Mouse (Mus musculus) spleen, adult 12 weeks (tissue): ENCODE data around the gene Enpp1.

Experiments
- DNase-seq: peaks from one replicate; pipeline ENCODE4 v3.0.0; 2022; ENCODE audit warnings: low spot score

Enpp1 gene

DNA sequence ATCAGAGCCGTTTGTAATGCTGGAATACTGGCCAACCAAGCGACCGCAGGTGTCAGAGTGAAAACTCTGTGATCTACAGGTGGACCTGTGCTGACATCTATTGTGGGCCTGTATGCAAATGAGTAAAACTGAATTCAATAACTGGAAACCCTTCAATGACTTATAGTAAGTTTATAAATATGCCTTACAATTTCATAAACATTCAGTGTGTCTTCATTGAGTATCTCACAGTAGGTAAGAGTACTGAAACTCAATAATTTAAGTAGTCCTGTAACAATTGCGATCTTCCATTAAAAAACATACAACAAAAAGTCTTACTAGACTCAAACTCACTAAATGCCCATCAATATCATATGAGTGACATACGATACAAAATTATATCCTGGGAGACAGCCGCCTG, 1.6 kb downstream of the Enpp1 start:
- DNase-seq, result no peak

DNA sequence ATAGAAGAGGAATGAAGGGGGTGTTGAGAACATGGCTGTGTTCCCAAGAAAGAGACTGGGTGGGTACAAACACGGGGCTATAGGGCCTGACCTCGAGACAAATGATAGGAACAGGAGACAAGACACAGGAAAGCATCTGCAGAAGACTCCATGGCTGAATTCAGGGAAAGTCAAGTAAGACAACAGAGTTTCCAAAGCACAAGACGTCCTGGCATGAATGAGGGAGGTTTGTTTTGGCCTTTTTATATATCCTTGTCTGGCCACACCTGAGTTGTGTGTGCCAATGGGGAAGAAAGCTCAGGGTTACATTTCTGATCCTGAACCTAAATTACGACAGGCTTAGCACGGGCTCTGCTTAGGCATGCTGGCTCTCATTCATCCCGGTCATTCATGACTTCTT, 4.2 kb downstream of the Enpp1 start:
- no peak for DNase-seq

DNA sequence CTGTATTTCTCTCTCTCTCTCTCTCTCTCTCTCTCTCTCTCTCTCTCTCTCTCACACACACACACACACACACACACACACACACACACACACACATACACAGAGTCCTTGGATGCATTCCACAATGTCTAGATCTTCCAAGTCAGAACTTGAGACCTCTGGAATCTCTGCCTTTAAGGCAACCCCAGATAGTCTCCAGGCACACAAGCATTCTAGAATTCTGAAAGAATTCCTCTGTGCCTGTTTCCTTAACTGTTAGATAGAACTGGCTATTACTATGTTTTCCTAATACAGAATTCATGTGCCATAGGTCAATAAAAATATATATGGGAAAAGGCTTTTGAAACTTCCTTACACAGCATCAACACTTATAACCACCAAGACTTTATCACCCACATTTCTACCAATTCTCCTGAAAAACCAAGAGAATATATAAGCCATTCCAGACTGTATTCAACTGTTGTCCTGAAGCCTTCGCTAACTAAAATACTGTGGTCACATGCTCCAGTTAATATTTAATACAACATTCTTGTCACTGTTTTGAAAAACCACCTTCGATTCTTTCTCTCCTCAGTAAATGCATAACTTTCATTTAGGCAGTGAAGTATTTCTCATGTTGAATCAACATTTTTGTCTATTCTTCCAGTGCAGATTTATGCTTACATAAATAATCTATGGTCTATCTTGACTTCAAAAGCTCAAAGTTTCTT, 5.4 kb downstream of the Enpp1 start:
- DNase-seq, result no peak

DNA sequence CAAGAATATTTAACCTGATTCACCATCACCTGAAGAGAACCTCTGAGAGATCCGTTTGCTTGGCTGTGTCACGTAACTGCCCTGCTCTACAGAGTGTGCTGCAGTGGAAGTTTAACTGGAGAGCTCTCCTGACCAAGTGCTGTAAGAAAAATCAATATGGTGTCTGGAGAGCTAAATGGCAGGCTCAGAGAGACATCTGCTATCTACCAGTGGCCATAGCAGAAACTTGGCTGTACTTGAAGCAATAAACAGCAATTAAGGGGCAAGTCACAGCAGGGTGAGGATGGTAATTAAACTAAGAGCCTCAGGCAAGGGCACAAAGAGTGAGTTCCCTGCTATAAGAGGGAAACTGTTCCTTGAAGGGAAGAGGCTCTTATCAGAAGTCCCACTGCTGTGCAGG, 9.3 kb downstream of the Enpp1 start:
- DNase-seq, result no peak

DNA sequence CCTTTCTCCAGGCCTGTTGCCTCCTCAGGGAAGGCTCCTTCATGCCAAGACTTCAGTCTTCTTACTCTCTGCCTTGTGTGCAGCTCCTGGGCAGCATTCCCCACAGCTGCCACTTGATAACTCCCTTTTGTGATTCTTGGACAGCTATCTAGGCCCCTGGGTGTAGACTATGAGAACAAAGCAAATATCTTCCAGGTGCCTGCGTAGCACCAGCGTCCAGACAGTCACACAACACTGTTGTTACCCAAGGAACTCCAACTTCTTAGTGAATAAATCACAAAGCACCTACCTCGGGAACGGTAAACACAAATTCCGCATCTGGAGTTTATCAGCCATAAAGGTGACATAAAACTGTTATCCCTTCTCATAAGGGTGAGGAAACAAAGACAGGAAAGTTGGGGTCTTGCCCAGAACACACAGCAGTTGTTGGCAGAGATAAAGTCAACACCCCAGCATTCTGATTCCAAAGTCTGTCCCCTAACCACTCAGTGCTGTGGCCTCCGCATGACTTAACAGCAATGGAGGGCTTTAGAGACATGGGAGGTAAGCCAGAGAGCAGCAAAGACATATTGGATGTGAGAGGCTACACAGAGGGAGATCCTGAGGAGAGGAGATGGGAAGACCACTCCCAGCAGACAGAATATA, 13.7 kb downstream of the Enpp1 start:
- DNase-seq, result no peak

DNA sequence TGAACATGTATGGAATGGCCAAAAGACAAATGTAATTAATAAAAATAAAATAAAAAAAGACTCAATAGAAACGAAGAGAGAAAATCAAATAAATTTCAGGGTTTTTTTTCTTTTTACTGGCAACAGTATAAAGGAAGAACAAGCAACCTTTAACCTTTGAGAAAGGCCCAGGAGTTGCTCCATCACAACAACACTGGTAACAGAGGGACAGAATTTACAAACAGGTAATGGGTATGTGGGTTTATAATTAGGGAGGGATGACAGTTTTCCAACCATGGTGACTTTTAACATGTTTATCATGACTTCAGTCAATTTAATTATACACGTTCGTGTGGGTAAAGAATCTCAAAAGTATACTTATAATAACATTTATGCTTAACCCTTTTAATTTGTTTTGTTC, 15.2 kb downstream of the Enpp1 start:
- DNase-seq, result no peak

DNA sequence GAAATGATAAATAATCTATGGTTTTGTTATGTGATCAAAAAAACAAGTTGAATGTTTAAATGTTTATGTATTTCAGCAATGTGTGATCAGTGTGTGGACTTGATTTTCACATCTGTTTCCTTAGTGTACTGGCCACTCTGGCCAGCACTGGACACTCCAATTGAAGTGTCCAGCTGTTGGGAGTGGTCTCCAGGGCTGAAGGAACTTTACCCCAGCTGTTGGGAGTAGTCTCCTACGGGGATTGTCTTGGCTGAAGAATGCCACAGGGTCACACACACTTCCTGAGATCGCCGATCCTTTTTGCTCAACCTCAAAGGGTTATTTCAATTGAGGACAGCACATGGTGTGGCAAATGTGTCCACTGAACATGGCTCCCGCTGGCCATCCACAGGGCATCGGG, 16.2 kb downstream of the Enpp1 start:
- DNase-seq, result no peak

DNA sequence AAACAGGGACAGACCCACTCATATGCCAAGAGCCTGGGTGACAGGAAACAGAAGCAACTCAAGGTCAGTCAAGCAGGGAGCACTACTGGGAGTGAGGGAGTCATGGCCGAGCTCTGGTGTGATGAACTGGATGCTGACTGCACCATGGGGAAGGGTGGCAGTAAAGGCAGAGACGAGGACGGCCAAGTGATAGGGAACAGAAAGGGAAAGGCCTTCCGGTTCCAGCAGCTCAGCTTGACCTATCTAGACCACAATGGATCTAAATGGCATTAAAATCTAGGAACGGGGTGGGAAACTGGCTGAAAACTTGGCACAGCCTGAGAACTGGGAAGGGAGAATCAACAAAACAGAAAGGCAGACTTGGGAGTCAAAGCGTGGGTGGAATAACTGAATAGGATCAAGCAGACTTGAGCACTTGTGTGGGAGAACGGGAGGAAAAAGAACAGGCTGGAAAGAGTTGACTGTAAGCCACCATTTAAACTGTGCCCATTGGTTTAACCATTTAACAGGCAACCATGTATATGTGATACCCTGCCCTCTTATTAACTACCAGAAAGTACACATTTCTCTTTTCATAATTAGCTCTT, 29.3 kb downstream of the Enpp1 start:
- no peak for DNase-seq

DNA sequence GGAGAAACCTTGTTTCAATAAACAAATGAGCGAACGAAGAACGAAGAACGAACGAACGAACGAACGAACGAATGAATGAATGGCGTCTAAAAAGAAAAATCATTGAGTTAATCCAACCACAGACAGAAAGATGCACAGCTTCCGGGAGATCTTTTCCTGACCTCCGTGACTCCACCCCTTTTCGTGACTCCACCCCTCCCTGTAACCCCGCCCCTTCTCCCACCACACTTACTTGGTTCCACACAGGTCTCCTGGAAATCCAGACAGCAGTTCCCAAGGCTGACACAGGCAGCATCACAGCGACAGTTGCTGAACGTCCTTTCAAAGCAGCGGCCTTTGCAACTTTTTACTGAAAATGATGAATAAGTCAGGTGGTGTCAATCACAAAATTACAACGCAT, 34.3 kb downstream of the Enpp1 start:
- DNase-seq, result no peak

DNA sequence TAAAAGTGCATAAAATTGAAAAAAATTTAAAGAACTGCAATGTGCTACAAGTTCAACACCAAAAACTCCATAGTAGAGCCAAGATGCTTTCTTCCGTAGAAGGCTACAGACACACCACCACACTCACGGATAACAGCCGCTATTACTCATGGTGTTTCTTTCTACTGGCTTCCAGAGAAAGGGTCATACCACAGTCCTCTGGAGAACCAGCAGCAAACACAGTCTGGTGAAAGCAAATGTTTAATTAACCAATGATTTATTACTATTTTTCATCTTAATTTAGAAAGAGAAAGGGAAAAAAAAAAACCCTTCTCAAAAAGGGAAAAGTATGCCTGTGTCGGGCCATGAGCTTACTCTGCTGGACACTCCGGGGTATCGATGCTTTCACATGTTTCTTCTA, 37.7 kb downstream of the Enpp1 start:
- no peak for DNase-seq

DNA sequence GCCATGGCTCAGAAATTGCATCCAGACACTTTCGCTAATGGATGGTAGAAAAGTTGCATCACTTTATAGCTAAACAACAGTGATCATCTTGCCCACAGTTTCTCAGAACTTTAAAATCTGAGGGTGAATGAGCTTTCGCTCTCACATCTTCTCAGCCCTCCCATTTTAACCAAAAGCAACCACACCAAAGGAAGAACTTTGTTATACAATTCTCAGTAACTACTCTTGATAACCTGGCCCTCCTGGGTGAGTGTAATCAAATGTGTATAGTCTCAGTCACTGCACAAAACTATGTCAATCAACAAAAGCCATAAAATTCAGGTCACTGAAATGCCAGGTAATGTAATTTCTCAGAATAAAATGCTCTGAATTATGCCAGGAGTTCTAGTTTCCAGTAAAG, 39.0 kb downstream of the Enpp1 start:
- no peak for DNase-seq

DNA sequence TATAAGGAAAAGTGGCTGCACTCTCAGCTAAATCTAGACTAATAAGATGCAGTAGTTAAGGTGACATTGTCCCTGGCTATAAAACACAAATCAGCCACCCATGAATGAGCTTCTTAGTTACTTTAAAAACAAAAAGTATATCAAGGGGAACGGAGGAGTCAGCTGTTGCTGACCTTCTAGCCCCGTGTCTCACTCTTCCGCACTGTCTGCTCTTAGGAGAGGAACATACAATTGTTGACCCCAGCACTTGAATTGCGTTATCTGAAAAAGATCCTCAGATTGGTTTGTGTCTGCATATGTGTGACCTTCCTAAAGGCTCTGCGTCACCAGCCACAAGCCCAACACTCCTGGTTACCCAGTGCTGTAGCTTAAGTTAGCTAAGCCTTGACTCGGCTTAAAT, 41.4 kb downstream of the Enpp1 start:
- DNase-seq, result no peak

DNA sequence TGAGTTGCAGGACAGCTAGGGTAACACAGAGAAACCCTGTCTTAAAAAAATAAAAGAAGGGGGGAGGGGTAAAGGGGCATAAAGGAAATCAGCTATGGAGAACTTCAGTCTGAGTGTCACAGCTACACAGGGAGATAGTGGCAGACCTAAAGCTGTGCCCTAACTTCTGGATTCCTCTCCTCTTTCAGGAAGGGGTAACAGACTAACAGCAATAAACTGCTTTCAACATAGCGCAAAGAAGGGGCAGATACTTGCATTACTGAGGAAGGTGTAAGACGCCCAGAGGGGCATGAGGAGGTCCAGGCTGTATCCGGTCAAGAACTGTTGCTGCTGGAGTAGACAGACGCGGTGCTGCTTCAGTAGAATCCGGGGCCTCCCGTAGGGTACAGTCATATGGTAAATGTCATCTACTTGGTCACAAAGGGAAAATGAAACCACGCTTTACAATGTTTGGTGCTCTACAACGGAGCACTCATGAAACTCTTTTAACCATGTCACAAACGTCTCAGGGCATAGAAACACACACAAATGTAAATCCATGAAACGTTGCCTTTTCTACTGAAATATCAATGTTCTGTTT, 60.9 kb downstream of the Enpp1 start:
- no peak for DNase-seq

DNA sequence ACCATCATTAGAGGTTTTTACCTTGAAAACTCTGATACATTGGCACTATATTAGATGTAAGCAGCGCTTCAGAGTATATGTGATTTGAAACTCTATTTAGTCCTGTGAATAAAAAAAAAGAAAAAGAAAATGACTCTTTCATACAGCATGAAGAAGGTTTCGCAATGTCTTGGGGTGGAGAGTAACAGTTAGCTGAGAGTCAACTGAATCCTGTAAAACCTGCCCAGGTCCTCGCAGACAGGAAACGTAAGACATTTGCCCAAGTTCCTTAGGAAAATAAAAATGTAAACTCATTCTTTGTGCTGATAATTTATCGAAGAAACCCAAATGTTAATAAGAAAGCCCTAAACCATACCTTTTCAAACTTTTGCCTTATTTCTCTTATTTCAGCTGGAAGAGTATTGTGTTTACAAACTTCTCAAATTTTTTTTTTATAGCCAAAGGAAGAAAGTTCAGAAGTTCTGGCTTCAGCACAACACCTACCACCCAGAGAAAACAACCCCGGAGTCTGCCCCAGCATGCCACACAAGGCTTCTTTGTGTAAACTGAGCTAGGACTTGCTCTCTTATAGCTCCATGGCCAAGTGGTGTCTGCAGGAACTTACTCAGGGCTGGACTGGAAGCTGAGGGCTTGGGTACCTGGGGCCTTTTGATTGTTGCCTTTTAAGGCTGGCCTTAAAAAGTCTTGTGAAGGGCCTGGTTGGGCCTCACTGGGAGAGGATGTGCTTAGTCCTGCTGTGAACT, 63.8 kb downstream of the Enpp1 start:
- DNase-seq, result no peak

DNA sequence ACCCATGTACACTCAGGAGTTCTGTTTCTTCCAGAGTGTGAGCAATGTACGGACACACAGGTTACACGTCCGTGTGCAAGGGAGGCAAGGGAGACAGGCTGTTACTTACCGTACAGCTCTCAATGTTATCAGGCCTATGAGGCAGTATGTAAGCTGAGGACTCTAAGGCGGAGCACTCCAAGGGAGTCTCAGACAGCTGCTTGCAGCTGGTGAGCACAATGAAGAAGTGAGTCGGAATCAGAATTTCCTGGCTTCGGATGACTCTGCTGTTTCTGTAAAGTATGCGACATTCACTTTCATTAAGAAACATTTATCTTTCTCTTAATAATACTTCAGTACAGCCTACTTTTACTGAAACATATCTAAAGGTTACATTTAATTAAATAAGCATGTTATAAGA, 66.8 kb downstream of the Enpp1 start:
- no peak for DNase-seq

DNA sequence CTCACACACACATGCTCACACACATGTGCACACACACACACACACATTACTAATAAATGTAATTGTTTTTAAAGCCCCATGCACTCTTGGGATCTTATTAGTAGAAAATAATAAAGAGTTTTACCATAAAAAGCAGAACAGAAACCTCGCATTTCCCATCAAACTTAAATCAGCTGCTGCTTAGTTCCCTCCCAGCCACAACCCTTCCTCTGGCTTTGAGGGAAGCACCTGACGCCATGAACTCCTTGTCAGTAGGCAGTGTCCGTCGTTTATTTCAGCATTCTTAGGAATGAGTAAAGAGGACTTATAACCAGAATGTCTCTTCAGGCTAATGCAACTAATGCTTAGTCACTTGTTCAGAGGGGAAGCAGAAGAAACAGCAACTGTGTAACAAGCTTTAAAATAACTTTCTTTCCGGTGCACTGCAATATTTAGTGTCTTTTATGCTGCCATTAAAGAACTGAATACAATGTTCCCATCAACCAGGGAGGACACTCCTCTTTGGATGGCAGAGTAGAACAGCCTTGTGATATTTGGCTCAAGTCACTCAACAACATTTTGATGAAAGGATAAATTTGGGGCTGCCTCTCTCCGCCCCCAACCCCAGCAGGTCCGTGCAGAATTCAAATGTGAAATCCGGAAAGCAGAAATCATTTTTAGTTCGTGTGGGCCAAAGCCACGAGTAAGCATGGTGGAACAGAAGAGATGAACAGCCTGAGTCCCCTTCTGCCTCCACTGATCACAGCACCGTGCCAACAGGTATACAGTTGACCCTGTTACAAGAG, 69.0 kb downstream of the Enpp1 start:
- no peak for DNase-seq

DNA sequence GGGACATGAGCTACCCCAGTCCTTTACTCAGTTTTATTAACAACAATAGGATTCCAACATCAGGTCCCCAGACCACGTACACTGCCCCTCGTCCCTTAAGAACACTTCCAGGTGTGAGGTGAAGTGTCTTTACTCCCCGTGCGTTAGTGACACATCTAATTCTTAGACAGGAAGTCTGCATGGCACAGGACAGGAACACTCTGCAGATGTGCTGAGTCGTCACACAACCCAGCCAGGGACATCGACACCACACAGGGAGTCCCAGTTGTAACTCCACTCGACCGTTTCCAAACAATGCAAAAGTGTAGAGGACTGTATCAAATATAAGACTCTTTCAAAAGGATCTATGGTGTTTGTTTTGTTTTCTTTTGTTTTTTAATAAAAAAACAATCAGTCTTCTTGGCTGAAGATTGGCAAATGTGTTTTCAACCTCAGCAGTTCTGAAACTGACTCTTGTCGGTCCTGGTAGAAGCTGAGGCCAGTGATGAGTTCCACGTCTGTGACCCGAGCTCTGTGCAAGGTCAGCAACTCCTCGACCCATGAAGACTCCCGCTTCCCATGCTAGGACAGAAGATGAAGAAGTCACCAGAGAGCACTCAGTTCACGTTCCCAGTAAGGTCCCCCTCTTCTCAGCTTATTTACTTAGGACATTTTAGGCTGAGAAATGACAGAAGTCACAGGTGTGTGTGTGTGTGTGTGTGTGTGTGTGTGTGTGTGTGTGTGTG, 70.4 kb downstream of the Enpp1 start:
- no peak for DNase-seq

DNA sequence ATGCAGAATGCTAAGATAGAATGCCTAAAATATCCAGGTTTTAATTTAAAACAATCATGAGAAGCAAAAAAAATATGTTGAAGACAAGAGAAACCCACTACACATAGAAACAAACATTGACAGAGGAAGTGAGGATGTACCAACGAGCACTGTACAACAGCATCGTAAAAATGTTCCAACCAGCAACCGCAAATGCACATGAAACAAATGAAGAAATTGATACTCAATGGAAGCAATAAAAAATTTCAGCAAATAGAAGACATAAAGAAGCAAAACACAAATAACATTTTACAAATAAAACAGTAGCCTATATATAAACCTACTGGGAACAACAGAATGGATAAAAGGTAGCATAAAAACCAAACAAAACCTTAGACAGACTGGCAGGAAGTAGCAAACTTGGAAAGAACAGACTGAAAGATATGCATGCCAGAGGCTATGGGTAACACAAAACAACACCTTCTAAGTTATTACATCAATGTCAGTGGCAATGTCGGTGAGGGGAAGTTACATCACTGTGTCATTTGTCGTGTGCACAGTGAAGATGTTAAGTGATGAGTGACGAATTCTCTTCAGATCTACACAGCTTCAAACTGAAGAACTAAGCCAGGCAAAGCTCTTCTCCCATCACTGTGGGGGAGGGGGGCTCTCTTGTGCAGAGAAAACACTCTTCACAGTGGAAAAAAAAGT, 71.6 kb downstream of the Enpp1 start:
- DNase-seq, result no peak

DNA sequence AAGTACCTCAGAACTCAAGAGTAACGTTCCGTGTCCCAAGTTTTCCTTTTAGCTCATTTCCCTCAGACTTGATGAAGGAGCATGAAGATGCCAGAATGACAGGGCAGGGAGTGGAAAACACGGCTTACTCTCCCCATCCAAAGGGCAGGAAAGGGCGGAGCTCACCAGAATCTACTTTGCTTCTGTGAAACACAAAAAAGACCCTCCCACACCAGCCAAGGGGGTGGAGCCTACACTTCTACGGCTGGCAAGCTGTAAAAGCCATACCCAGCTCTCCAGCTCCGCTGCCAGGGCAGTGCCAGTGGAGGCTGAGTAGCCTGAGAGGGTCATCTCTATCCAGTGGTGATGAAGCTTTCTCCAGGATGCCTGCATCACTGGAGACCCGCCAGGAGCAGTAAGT, 72.4 kb downstream of the Enpp1 start:
- DNase-seq, result no peak

DNA sequence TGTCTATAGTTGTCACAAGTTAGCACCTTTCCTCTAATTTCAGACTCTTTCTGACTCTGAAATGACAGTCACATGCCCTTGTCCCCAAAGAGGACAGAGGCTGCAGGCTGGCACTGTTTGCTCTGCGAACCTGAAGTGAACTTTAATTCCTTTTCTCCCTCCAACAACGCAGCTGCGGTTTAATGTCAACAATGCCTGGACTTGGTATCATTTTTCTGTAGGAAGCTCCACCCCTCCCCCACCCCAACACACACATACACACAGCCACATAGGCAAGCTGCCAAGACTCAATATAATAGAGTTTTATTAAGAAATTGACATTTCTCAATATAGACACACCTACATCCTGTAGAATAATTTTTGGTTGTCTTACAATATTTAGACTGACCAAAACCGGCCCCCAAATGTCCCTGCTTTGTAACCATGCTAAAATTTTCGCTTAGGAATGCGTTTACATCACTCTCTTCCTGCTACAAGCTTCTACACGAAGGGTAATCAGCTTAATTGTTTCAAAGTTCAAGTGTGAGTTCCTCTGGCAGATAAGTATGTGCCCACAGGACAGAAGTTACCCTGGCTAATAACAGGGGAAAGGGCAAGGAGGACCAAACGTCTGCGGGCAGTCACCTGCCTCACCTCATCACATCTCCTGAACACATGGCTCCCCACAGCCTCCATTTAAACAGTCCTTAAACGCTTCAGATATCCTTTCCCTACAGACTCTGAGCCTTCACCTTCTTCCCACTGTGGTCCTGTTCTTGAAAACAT, 73.5 kb downstream of the Enpp1 start:
- DNase-seq, result no peak
